Mouse (Mus musculus): ENCODE measurements around the gene Sergef.

- TF ChIP-seq CTCF (IDR thresholded peaks at IDR 0.05; ENCODE audit: extremely low read depth, insufficient read length, insufficient replicate concordance, low read depth, low read length) (no peak), POLR2A (IDR thresholded peaks at IDR 0.05; ENCODE audit: low read depth, low read length) (no peak)
Measured at GRCm38 (mm10) chr7:46477456-46477855, 162.2 kb downstream of the Sergef start.

All from small intestine, adult 2 months (tissue).